Mouse (Mus musculus): Measurements from ENCODE around the gene Pparg. TPM values are rescaled to one million over a fixed set of nuclear protein-coding genes. Genes with fewer than 3 reads are reported as not detected.

Gene Pparg
- 257 and 391 TPM in 2 replicates for polyA plus RNA-seq (2012; ENCODE audit: insufficient read depth, insufficient read length, missing spikeins)

DNA sequence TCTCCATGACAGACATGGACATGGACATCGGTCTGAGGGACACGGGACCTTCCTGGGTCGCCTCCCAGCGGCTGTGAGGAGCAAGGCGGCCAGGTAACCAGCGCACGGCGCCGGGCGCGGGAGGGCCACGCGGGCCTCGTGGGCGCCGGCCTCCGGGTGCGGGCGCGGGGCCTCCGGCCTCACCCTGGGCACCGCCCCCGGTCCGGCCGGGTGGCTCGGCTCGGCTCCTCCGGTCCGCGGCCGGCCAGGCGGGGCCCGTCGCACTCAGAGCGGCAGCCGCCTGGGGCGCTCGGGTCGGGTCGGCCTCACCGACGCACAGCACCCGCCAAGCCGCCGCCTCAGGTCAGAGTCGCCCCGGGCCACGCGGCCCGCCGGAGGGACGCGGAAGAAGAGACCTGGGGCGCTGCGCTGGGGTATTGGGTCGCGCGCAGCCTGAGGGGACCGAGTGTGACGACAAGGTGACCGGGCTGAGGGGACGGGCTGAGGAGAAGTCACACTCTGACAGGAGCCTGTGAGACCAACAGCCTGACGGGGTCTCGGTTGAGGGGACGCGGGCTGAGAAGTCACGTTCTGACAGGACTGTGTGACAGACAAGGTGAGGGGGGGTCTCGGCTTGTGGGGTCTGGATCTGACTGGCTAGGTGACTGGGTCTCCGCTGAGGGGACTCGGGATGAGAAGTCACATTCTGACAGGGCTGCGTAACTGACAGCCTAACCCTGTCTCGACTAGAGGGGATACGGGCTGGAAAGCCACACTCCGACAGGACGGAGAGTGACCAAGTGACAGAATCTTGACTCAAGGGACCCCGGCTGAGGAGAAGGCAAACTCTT lies at the start of gene Pparg:
Pparg (plus strand) TSS at position 176 of the 830 bp plus-strand sequence.
- Histone ChIP-seq H3K27ac (replicated peaks; ENCODE audit: low read depth, low read length) (peak within 1 kb of the TSS; percentile 99), H3K4me1 (ENCODE audit: control insufficient read depth, insufficient read depth, insufficient read length, low read length) (no peaks in the 10 kb centered on the region), H3K4me3 (ENCODE audit: insufficient read depth, low read depth, low read length) (peak within 1 kb of the TSS; percentile 88)

DNA sequence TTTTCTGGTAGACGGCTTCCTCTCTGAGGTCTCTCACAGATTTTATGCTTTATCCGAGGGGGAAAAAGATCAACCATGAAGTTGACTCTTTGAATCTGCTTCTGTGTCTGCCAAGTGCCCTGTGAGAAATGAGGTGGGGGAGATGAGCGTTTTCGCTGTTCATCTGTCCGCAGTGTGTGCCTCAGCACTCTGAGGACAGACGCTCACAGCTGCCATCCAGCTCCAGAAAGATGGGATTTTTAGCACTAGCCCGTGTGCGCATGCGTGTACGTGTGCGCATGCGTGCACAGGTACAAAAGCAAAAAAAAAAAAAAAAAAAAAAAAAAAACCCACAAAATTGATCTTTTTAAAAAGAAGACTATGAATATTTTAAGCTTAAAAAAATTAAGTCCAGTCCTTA lies 48.0 kb upstream of the Pparg start:
- Histone ChIP-seq H3K27ac (replicated peaks; ENCODE audit: low read depth, low read length) (no peak overlapping the region), H3K4me3 (ENCODE audit: insufficient read depth, low read depth, low read length) (peak overlapping the region; percentile 57), H3K4me1 (ENCODE audit: control insufficient read depth, insufficient read depth, insufficient read length, low read length) (peaks cover 7% of the 10 kb centered on the region; the same call in 1 of the 2 replicates)

DNA sequence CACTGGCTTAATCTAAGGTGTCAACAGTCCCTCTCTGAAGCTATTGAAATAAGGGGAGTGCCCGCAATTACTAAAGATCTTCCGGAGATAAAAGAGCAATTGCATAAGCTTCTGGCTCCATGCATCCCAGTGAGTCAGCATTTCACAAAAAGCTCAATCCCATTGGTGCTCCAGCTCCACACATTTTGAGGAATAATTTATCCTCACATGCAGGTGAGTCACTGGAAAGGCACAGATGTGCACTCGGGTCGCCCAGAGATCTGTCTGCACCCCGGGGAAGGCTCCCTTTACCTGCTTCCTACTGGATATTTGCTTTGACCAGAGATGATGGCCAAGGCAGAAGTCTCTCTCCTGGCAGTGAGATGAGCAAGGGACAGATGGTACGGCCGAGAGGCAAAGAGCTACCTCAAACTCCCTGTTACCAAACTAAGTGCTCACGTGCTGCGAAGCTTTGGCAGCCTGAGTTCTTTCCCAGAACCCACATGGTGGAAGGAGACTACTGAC lies 47.5 kb upstream of the Pparg start:
- no peak overlapping the region for H3K4me3 ChIP-seq (ENCODE audit: insufficient read depth, low read depth, low read length)
- H3K27ac ChIP-seq (replicated peaks; ENCODE audit: low read depth, low read length): no peak overlapping the region
- peaks cover 11% of the 10 kb centered on the region; the same call in 1 of the 2 replicates for H3K4me1 ChIP-seq (ENCODE audit: control insufficient read depth, insufficient read depth, insufficient read length, low read length)

DNA sequence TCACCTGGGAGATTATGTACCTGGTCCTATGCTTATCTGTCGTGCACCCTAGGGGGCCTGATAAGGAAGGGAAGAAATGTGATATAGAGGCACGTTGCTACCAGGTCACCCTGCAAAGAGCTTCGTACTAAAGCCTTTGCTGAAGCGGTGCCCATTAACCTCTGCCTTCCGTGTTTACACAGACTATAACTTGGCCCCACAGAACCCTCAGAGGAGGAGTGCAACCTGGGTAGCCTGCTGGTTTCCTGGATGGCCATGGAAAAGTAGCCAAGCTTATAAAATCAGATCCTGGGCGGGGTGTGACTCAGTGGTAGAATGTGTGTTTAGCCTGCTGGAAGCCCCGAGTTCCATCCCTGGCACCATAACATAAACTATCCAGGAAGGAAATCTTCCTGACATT lies 46.8 kb upstream of the Pparg start:
- H3K27ac ChIP-seq (replicated peaks; ENCODE audit: low read depth, low read length): no peak overlapping the region
- H3K4me1 ChIP-seq (ENCODE audit: control insufficient read depth, insufficient read depth, insufficient read length, low read length): peaks cover 14% of the 10 kb centered on the region; the same call in 1 of the 2 replicates
- H3K4me3 ChIP-seq (ENCODE audit: insufficient read depth, low read depth, low read length): no peak overlapping the region

DNA sequence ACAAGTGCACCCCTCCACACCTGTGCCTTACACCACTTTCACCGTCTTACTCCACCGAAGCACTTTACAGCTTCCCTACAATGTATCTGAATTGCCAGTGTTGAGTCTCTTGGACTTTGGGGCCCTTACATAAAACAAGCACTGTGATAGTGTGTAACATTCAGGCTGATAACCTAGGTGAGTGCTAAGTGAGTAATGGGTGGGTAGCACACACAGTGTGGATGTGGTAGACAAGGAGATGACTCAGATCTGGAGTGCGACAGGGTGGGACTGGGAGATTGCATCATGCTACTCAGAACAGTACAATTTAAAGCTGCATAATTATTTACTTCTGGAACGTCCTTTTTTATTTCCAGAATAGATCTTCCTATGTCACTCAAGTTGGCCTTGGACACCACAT lies 45.0 kb upstream of the Pparg start:
- 0 out of 2 replicates have a peak overlapping the region, but pooled peaks have one; percentile 24 for H3K27ac ChIP-seq (replicated peaks; ENCODE audit: low read depth, low read length)
- H3K4me1 ChIP-seq (ENCODE audit: control insufficient read depth, insufficient read depth, insufficient read length, low read length): peaks cover 16% of the 10 kb centered on the region
- H3K4me3 ChIP-seq (ENCODE audit: insufficient read depth, low read depth, low read length): no peak overlapping the region

DNA sequence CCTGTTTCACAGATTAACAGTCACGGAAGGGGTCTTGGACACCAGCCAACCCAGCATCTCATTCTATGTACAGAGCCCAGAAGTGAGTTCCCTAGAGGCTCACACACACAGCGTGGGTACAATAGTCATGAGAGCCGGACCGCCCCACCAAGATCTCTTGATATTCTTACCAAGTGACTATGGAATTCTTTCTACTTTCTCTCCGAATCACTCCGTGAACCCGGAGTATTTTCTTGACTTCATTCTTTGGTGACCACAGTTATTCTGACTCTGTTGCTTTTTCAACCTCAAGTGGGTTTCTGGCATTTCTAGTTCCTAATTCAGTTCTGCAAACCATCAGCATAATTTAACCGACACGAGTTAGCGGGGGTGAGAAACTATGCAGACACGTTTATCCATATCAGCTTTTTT lies 43.9 kb upstream of the Pparg start:
- H3K4me3 ChIP-seq (ENCODE audit: insufficient read depth, low read depth, low read length): no peak overlapping the region
- 0 out of 2 replicates have a peak overlapping the region, but pooled peaks have one; percentile 2 for H3K27ac ChIP-seq (replicated peaks; ENCODE audit: low read depth, low read length)
- H3K4me1 ChIP-seq (ENCODE audit: control insufficient read depth, insufficient read depth, insufficient read length, low read length): peaks cover 16% of the 10 kb centered on the region

DNA sequence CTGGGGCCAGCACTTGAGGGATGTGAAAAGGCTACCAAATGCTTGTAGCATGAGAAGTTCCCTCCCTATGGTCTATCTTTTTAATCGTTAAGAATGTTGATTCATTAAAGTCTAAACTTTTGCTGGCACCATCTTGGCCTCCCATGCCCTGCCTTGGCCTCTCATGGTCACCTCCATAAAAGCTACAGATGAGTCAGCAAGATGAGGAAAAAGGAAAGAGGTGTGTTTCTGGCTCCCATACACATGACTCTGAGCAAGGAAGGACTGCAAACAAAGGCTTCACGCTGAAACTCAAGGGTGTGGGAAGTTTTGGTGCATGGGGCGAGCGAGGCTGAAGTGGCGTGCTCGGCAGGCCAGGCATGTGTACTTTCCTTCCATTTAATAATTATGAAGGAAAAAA lies 41.9 kb upstream of the Pparg start:
- Histone ChIP-seq H3K27ac (replicated peaks; ENCODE audit: low read depth, low read length) (no peak overlapping the region), H3K4me1 (ENCODE audit: control insufficient read depth, insufficient read depth, insufficient read length, low read length) (peaks cover 14% of the 10 kb centered on the region), H3K4me3 (ENCODE audit: insufficient read depth, low read depth, low read length) (no peak overlapping the region)

DNA sequence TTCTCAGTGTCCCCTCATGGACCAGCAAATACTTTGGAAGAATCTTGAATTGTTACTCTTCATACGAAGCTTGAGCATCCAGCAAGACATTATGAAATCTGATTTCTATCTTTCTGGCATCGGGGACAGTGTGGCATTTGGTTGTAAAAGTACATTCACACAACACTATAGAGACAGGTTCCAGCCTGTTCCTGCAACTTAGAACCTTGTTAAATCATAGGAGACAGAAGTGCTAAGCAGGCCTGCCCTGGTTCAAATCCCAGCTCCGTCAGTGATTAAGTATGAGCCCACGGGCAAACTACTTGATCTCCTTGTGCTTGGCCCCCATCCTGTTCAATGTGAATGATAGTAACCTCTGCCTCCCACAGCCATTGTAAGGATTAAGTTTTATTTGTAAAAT lies 41.1 kb upstream of the Pparg start:
- Histone ChIP-seq H3K4me1 (ENCODE audit: control insufficient read depth, insufficient read depth, insufficient read length, low read length) (peaks cover 14% of the 10 kb centered on the region), H3K27ac (replicated peaks; ENCODE audit: low read depth, low read length) (no peak overlapping the region), H3K4me3 (ENCODE audit: insufficient read depth, low read depth, low read length) (no peak overlapping the region)

DNA sequence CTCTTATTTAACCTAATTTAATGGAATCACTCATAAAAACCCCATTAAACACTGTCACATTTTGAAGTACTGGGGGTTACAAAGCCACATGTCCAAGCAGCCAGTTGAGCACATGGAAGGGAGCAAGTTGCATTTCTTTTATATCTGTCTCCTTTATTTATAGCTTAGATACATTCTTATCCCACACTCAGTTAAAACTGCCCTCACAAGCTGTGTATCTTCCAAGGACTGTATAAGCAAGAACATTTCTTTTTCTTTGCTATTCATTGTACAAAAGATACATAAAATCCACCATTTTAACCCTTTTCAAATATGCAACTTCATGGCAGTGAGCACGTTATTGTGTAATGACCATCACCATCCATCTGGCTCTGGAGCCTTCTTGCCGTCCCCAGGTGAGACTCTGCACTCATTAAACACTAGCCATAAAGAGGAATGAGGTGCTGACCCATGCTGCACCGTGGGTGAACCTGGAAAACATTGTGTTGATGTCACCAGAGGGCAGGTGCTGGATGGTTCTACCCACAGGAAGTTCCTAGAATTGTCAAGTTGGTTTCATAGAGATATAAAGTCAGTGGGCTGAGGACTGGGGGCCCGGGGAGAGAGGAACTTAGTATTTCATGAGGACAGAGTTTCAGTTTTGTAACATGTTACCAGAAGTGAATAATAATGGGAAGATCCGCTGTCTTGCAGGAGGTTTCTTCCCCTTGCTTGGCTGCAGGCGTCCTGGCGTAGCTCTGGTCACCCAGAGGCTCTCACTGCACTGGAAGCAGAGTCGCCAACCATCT lies 39.6 kb upstream of the Pparg start:
- H3K27ac ChIP-seq (replicated peaks; ENCODE audit: low read depth, low read length): no peak overlapping the region
- H3K4me1 ChIP-seq (ENCODE audit: control insufficient read depth, insufficient read depth, insufficient read length, low read length): peaks cover 14% of the 10 kb centered on the region
- H3K4me3 ChIP-seq (ENCODE audit: insufficient read depth, low read depth, low read length): no peak overlapping the region

DNA sequence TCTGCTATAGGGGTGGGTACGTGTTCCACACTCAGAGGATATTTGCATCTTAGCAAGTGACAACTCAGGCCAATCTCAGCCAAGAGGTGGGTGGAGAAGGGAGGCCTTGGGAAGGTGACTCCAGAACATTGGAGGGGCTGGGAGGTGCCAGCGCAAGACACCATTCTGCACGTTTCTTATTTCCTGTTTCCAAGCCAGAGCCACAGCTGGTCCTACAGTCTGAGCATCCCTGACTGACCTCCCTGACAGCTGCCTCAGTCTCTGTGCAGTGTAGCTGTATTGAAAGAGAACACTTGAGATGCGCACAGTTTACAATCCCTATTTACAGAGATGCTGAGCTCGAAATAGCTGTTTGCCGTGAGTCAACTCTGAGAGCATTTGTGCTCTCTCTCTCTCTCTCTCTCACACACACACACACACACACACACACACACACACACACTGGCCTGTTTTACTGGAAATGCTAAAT lies 38.8 kb upstream of the Pparg start:
- peaks cover 14% of the 10 kb centered on the region for H3K4me1 ChIP-seq (ENCODE audit: control insufficient read depth, insufficient read depth, insufficient read length, low read length)
- no peak overlapping the region for H3K4me3 ChIP-seq (ENCODE audit: insufficient read depth, low read depth, low read length)
- no peak overlapping the region for H3K27ac ChIP-seq (replicated peaks; ENCODE audit: low read depth, low read length)

DNA sequence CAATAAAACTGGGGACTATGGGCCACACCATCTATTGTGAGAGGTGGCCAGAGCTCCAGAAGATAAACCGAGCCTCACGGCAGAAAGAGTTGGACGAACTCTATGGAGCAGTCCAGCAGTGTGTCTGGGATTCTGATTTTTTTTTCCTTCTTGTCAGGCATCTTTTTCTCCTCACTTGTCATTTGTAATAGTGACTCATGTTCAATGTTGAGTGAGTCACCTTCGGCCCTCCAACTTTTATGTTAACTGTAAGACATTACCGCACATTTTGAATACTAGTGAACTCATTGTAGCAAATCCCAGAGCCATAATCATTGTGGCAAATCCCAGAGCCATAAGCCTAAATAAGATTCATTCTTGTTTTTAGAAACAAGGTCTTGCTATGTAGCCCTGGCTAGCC lies 37.8 kb upstream of the Pparg start:
- Histone ChIP-seq H3K4me1 (ENCODE audit: control insufficient read depth, insufficient read depth, insufficient read length, low read length) (peaks cover 11% of the 10 kb centered on the region), H3K27ac (replicated peaks; ENCODE audit: low read depth, low read length) (no peak overlapping the region), H3K4me3 (ENCODE audit: insufficient read depth, low read depth, low read length) (no peak overlapping the region)

DNA sequence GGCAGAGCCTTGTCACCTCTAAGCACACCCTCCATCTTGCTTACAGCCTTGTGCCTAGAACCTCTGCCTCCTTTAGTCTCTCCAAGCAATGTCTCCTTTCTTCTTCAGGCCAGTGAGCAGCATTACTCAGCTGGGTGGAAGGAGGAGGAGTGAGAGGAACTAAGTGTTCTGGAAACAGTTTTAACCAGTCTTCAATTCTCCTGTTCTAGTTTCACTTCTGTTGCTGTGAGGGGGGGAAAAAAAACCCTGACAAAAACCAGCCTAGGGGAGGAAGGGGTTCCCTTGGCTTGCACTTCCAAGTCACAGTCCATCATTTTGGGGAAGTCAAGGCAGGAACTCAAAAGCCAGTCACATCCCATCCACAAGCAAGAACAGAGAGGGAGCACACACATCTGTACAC lies 29.8 kb upstream of the Pparg start:
- Histone ChIP-seq H3K4me1 (ENCODE audit: control insufficient read depth, insufficient read depth, insufficient read length, low read length) (no peaks in the 10 kb centered on the region), H3K27ac (replicated peaks; ENCODE audit: low read depth, low read length) (0 out of 2 replicates have a peak overlapping the region, but pooled peaks have one; percentile 10), H3K4me3 (ENCODE audit: insufficient read depth, low read depth, low read length) (no peak overlapping the region)

DNA sequence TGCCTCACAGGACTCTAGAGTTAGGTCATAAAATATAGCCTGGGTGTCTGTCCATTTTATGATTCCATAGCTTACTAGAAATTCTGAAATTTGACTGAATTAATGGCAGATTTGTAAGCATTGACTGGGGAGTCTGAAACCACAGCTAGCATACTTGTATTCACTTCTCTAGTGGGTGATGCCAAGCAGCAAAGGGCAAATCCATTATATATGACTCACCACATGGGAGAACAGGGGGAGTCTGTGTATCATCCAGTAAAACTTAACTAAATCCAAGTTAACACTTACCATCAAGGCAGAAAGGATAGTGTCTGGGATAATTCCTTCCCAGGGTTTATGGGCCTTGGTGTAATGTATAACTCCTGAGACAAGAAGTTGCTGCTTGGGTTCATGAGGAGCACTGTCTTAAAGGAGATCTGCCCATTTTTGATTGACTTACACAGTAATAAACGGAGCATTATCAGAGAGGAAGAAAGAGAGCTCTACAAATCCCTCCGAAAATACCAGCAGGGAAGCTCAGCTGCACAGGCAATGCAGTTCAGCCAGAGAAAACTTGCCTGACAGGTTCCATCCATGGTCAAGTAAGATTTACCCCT lies 27.6 kb upstream of the Pparg start:
- Histone ChIP-seq H3K4me3 (ENCODE audit: insufficient read depth, low read depth, low read length) (no peak overlapping the region), H3K4me1 (ENCODE audit: control insufficient read depth, insufficient read depth, insufficient read length, low read length) (no peaks in the 10 kb centered on the region), H3K27ac (replicated peaks; ENCODE audit: low read depth, low read length) (no peak overlapping the region)

DNA sequence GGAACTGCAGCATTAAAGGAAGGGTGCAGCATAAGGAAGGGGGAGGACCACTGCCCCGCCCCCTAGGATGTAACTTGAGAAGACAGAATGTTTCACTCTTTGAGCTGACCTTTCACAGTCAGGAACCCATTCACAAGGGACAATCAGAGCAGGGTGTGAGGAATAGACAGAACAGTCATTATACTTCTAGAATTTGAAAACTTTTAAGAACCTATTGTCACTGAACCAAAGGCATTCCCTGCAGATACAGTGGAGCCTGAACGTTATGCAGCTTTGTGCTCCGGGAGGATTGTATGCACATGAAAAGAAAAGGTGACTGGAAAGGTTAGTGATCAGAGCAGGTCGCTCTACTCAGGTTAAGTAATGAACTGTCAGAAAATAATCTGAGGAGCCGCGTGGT lies 25.2 kb upstream of the Pparg start:
- Histone ChIP-seq H3K4me1 (ENCODE audit: control insufficient read depth, insufficient read depth, insufficient read length, low read length) (no peaks in the 10 kb centered on the region), H3K27ac (replicated peaks; ENCODE audit: low read depth, low read length) (no peak overlapping the region), H3K4me3 (ENCODE audit: insufficient read depth, low read depth, low read length) (no peak overlapping the region)

DNA sequence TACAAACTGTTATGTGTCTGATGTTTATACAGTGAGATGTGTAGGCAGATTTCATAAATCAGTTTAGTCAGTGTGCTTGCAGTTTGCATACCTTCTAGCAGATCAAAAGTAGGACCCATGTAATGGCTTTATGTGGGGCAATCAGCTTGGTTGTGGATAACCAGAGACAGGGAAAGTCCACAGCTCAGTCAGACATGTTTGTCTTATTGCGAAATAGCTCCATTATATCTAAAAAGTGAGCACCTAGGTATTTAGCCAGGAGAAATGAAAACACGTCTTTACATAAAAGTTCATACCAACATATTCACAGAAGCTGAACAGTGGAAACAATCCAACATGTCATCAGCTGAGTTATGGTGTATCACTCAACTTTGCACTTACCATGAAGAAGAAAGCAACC lies 20.7 kb upstream of the Pparg start:
- Histone ChIP-seq H3K4me3 (ENCODE audit: insufficient read depth, low read depth, low read length) (no peak overlapping the region), H3K27ac (replicated peaks; ENCODE audit: low read depth, low read length) (no peak overlapping the region), H3K4me1 (ENCODE audit: control insufficient read depth, insufficient read depth, insufficient read length, low read length) (peaks cover 3% of the 10 kb centered on the region; the same call in 1 of the 2 replicates)

Data from brown adipose tissue, adult 24 weeks (tissue).